Mouse (Mus musculus) liver, embryonic 15.5 days (tissue): ENCODE data around the gene Lin7b. TPM values are rescaled to one million over a fixed set of nuclear protein-coding genes. Genes with fewer than 3 reads are reported as not detected.

Experiments
- ATAC-seq: fragments of 200-750 bp; cut with Nextera tagmentation; 2 replicates; pipeline ENCODE4 v1.8.0; 2017; ENCODE audit warnings: moderate number of reproducible peaks, mild to moderate bottlenecking, moderate library complexity; ENCODE audit not compliant: insufficient read depth
- H3K27ac ChIP-seq: fragments of 300-500 bp; sonication (generic); replicated peaks from 2 replicates; pipeline ENCODE4 v1.5.1; 2015; ENCODE audit warnings: mild to moderate bottlenecking, inconsistent platforms
- H3K27me3 ChIP-seq: fragments of 300-500 bp; sonication (generic); 2 replicates; pipeline ENCODE4 v1.6.1; 2015; ENCODE audit warnings: mild to moderate bottlenecking, inconsistent platforms
- H3K36me3 ChIP-seq: fragments of 300-500 bp; sonication (generic); replicated peaks from 2 replicates; pipeline ENCODE4 v1.6.1; 2015; ENCODE audit warnings: moderate library complexity, mild to moderate bottlenecking, inconsistent platforms
- H3K4me1 ChIP-seq: fragments of 300-500 bp; sonication (generic); replicated peaks from 2 replicates; pipeline ENCODE4 v1.6.1; 2015; ENCODE audit warnings: inconsistent platforms
- H3K4me2 ChIP-seq: fragments of 300-500 bp; sonication (generic); 2 replicates; pipeline ENCODE4 v1.6.1; 2015; ENCODE audit warnings: moderate library complexity, mild to moderate bottlenecking, inconsistent platforms
- H3K4me3 ChIP-seq: fragments of 300-500 bp; sonication (generic); replicated peaks from 2 replicates; pipeline ENCODE4 v1.5.1; 2015; ENCODE audit warnings: mild to moderate bottlenecking, inconsistent platforms
- H3K9ac ChIP-seq: fragments of 300-500 bp; sonication (generic); 2 replicates; pipeline ENCODE4 v1.6.1; 2015; ENCODE audit warnings: moderate library complexity, mild to moderate bottlenecking, inconsistent platforms
- H3K9me3 ChIP-seq: fragments of 300-500 bp; sonication (generic); replicated peaks from 2 replicates; pipeline ENCODE4 v1.6.1; 2016; ENCODE audit warnings: inconsistent platforms
- WGBS: fragments of 180-500 bp; shearing (Covaris S2); methylation state at CpG from one replicate; pipeline ENCODE4 v1.1.7; 2015; ENCODE audit warnings: mixed read lengths; ENCODE audit not compliant: insufficient replicate concordance; 5-methylcytosine and 5-hydroxymethylcytosine counted together
- polyA plus RNA-seq: library from polyadenylated mRNA; unstranded; fragments of >200 nt; fragmentation: Nextera tagmentation; extraction: Ambion mirVana; gene quantifications from 2 replicates; pipeline ENCODE4 v1.2.1, GENCODE M21; 2015

Gene Lin7b
- not detected in 2 replicates for polyA plus RNA-seq

DNA sequence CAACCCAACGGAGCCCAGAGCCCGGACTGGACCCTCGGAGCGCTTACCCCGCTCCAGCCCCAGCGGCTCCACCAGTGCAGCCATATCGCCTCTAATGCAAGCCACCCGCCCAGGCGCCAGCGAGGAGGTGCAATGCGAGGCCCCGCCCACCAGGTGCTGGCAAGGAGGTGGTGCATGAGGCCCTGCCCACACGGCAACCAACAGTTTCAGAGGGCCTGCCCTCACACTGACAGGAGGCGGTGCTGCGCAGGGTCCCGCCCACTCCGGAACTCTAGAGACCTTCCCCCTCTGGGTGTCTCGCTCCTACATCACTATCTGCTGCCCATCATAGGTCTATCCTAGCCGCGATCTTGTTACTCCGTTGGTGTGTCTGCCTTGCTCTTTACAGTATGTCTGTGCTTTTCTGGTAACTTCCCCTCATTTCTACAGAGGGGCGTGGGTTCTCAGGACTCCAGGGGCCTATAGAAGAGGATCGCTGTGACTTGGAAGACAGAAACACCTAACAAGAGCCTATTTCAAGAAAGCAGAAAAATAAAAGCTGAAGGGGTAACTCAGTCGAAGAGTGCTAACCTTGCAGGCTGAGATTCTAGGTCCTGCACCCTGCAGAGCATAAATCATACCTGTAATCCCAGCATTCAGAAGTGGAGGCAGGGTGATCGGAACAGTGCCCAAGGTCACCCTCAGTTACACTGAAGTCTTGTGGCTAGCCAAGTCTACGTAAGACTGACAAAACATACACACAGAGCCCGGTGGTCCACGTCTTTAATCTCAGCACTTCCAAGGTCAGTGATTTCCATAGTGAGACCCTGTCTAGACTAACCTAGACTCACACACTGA, at the start of gene Lin7b:
Gene Lin7b (minus strand): TSS at position 109 of the 837 bp plus-strand sequence.
- Histone ChIP-seq H3K4me3 (peak within 1 kb of the TSS; percentile 52), H3K4me2 (peak within 1 kb of the TSS; percentile 84), H3K27me3 (peaks cover 50% of the 10 kb centered on the region), H3K9me3 (no peaks in the 10 kb centered on the region), H3K9ac (peak within 1 kb of the TSS; percentile 19; the same call in 1 of the 2 replicates), H3K4me1 (peaks cover 48% of the 10 kb centered on the region), H3K27ac (no peak within 1 kb of the TSS), H3K36me3 (peaks cover 35% of the 10 kb centered on the region)
- 8% methylated on average over 28 of the region's 28 CpGs for WGBS
- peak; percentile 65 for ATAC-seq

GRCm38 (mm10) chr7:45417962-45418492, 47.6 kb upstream of the Lin7b start:
- WGBS = 9% methylated on average over 13 of the region's 13 CpGs
- Histone ChIP-seq H3K4me2 (no peak overlapping the region), H3K27me3 (peaks cover 82% of the 10 kb centered on the region), H3K27ac (no peak overlapping the region), H3K4me1 (peaks cover 22% of the 10 kb centered on the region), H3K4me3 (no peak overlapping the region), H3K36me3 (peaks cover 22% of the 10 kb centered on the region), H3K9me3 (no peaks in the 10 kb centered on the region), H3K9ac (no peak overlapping the region)
- ATAC-seq = no peak

DNA sequence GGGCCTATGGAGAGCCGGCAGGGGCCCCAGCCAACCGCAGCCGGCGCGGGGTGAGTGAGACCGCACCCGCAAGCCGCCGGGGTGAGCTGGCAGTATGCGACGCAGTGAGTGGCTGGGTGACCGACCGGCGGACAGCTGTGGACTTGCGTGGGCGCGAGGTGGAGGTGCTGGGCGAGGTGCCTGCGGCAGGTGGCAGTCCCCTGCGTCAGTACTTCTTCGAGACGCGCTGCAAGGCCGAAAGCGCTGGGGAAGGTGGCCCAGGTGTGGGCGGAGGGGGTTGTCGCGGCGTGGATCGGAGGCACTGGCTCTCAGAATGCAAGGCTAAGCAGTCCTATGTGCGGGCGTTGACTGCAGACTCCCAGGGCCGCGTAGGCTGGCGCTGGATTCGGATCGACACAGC, 45.3 kb upstream of the Lin7b start:
- WGBS = 8% methylated on average over 37 of the region's 37 CpGs
- Histone ChIP-seq H3K27ac (no peak overlapping the region), H3K27me3 (peaks cover 100% of the 10 kb centered on the region), H3K4me3 (no peak overlapping the region), H3K9ac (no peak overlapping the region), H3K4me2 (peak overlapping the region; percentile 10; the same call in 1 of the 2 replicates), H3K36me3 (no peaks in the 10 kb centered on the region), H3K9me3 (no peaks in the 10 kb centered on the region), H3K4me1 (peaks cover 22% of the 10 kb centered on the region)
- ATAC-seq = no peak

GRCm38 (mm10) chr7:45414740-45415224, 44.4 kb upstream of the Lin7b start:
- no peak overlapping the region for H3K27ac ChIP-seq
- H3K9me3 ChIP-seq = no peaks in the 10 kb centered on the region
- no peaks in the 10 kb centered on the region for H3K36me3 ChIP-seq
- H3K4me3 ChIP-seq = no peak overlapping the region
- ATAC-seq = no peak
- no peak overlapping the region for H3K4me2 ChIP-seq
- peaks cover 100% of the 10 kb centered on the region for H3K27me3 ChIP-seq
- peaks cover 22% of the 10 kb centered on the region for H3K4me1 ChIP-seq
- no peak overlapping the region for H3K9ac ChIP-seq
- WGBS = 18% methylated on average over 12 of the region's 12 CpGs

DNA sequence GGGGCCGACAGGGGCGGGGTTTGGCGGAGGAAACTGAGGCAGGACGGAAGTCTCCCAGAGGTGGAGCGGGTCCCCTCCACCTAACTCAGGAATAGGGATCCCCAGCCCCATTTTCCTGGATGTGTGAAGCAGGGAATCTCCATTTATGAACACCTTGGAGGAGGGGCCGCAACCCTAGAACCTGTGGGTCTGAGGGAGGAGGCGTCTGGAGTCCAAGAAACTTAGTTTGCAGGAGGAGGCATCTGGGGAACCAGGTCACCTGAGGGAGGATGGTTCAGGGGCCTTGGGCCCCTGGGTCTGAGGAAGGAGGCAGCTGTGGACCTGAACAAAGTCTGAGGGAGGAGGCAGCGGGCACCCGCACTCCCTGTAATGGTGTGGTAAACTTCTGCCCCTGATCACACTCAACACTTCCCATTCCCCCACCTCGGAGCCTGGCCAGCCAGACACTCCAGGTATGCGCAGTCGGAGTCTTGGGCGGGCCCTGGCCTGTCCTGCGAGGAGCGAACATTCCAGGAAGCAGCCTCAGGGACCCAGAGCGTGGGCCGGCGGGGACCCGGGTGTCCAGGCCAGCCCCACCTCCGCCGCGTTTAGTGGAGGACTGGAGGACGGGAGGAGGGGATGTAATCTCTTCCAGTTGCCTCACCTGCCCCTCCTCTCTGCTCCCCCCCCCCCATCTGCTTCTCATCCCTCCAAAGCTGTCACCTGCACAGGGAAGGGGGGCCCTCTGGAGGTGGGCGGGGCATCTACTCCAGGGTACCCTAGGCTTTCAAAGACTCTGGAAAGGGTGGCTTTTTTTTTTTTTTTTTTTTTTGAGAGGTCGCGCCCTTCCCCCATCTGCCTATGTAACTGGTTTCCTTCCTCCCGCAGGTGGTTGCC, 43.7 kb upstream of the Lin7b start:
- H3K27me3 ChIP-seq = peaks cover 100% of the 10 kb centered on the region
- peak overlapping the region; percentile 46 for H3K4me3 ChIP-seq

DNA sequence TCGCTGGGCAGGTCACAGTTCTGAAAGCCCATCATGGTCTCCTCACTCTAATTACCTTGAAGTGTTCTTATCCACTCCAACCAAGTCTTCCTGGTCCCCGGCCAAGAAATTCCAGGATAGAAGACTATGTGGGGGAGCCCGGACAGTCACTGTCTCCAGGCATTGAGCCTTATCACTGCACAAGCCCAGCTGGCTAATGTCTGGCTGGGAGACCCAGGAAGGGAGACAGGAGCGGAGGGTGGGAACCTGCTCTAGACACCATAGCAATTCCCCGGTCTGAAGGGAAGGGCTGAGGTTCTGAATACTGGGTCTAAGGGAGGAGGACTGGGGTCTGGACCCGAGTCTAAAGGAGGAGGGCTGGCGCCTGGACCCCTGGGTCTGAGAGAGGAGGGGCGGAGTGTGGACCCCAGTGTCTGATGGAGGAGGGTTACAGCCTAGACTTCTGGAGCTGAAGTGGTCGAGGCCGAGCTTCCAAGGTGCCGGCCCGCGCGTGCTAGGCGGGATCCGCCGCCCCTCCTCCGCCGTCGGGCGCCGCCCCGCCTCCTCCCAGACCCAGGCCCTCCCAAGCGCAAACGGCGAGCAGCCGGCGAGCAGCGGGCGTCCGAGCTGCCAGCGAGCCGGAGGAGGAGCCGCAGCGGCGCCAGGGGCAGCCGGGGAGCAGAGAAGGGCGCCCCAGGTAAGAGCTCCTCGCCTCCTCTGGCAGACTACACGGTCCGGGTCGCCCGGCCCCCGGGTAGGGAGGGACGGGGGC, 42.9 kb upstream of the Lin7b start, which contains the start of gene Ntf5:
Gene Ntf5 (plus strand): TSS at position 583 of the 751 bp plus-strand sequence.
- 3% methylated on average over 43 of the region's 45 CpGs for WGBS
- peak within 1 kb of the TSS; percentile 65 for H3K4me2 ChIP-seq
- H3K27me3 ChIP-seq = peaks cover 100% of the 10 kb centered on the region
- no peaks in the 10 kb centered on the region for H3K36me3 ChIP-seq
- H3K9me3 ChIP-seq = no peaks in the 10 kb centered on the region
- H3K27ac ChIP-seq = no peak within 1 kb of the TSS
- no peak within 1 kb of the TSS for H3K9ac ChIP-seq
- H3K4me1 ChIP-seq = peaks cover 22% of the 10 kb centered on the region
- 0 out of 2 replicates have a peak, but pooled peaks have one; percentile 7 for ATAC-seq
- peak within 1 kb of the TSS; percentile 46 for H3K4me3 ChIP-seq

More for the DNA sequence above, 43.7 kb upstream of the Lin7b start:
- H3K4me2 ChIP-seq = peak overlapping the region; percentile 65
- H3K36me3 ChIP-seq = no peaks in the 10 kb centered on the region
- 2% methylated on average over 27 of the region's 27 CpGs for WGBS
- peaks cover 22% of the 10 kb centered on the region for H3K4me1 ChIP-seq
- 0 out of 2 replicates have a peak, but pooled peaks have one; percentile 7 for ATAC-seq
- no peak overlapping the region for H3K9ac ChIP-seq
- H3K9me3 ChIP-seq = no peaks in the 10 kb centered on the region
- no peak overlapping the region for H3K27ac ChIP-seq

GRCm38 (mm10) chr7:45412421-45412820, 42.0 kb upstream of the Lin7b start:
- Histone ChIP-seq H3K4me2 (no peak overlapping the region), H3K4me1 (peaks cover 22% of the 10 kb centered on the region), H3K27me3 (peaks cover 100% of the 10 kb centered on the region), H3K9me3 (no peaks in the 10 kb centered on the region), H3K4me3 (no peak overlapping the region), H3K27ac (no peak overlapping the region), H3K36me3 (no peaks in the 10 kb centered on the region), H3K9ac (no peak overlapping the region)
- 67% methylated on average over 2 of the region's 2 CpGs for WGBS
- no peak for ATAC-seq

DNA sequence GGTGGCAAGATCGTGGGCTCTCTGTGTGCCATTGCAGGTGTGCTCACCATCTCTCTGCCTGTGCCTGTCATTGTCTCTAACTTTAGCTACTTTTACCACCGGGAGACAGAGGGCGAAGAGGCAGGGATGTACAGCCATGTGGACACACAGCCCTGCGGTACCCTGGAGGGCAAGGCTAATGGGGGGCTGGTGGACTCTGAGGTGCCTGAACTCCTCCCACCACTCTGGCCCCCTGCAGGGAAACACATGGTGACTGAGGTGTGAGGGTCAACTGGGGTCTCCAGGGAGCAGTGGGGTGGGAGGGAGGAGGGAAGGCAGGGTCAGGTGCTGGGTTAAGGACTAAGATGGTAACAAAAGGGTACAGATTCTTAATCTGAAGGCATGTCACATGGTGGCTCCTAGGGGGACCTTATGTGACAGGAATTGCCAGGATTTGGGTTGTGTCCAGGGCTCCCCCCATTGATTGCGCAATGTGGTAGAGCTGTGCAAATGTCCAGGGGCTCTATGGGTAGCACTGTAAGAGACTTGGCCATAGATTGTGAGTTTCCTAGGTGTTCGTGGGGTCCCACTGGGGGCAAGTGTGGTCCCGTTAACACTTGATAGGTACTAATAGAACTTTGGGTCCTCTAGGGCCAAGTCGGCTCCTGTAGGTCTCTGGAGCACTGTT, 39.2 kb upstream of the Lin7b start:
- H3K27ac ChIP-seq = no peak overlapping the region
- ATAC-seq = no peak
- H3K9me3 ChIP-seq = no peaks in the 10 kb centered on the region
- WGBS = 68% methylated on average over 8 of the region's 8 CpGs
- no peak overlapping the region for H3K4me2 ChIP-seq
- H3K36me3 ChIP-seq = no peaks in the 10 kb centered on the region
- peaks cover 100% of the 10 kb centered on the region for H3K27me3 ChIP-seq
- peaks cover 33% of the 10 kb centered on the region for H3K4me1 ChIP-seq
- no peak overlapping the region for H3K9ac ChIP-seq
- H3K4me3 ChIP-seq = no peak overlapping the region

DNA sequence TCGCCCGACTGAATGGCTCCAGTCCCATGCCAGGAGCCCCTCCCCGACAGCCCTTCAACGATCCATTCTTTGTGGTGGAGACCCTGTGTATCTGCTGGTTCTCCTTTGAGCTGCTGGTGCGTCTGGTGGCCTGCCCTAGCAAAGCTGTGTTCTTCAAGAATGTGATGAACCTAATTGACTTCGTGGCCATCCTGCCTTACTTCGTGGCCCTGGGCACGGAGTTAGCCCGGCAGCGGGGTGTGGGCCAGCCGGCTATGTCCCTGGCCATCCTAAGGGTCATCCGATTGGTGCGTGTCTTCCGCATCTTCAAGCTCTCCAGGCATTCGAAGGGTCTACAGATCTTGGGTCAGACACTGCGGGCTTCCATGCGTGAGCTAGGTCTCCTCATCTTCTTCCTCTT, 38.6 kb upstream of the Lin7b start:
- Histone ChIP-seq H3K4me2 (no peak overlapping the region), H3K27me3 (peaks cover 96% of the 10 kb centered on the region)
- WGBS = 75% methylated on average over 17 of the region's 17 CpGs

GRCm38 (mm10) chr7:45408351-45408750, 38.0 kb upstream of the Lin7b start:
- H3K36me3 ChIP-seq = no peaks in the 10 kb centered on the region
- H3K4me1 ChIP-seq = peaks cover 22% of the 10 kb centered on the region
- no peak overlapping the region for H3K4me3 ChIP-seq
- peaks cover 91% of the 10 kb centered on the region for H3K27me3 ChIP-seq
- H3K9me3 ChIP-seq = no peaks in the 10 kb centered on the region
- H3K4me2 ChIP-seq = no peak overlapping the region
- no peak for ATAC-seq
- 52% methylated on average over 7 of the region's 7 CpGs for WGBS
- H3K27ac ChIP-seq = no peak overlapping the region
- no peak overlapping the region for H3K9ac ChIP-seq

More for the DNA sequence above, 38.6 kb upstream of the Lin7b start:
- Histone ChIP-seq H3K27ac (no peak overlapping the region), H3K4me3 (no peak overlapping the region), H3K9ac (no peak overlapping the region), H3K9me3 (no peaks in the 10 kb centered on the region), H3K4me1 (peaks cover 27% of the 10 kb centered on the region), H3K36me3 (no peaks in the 10 kb centered on the region)
- no peak for ATAC-seq
